Mouse (Mus musculus): ENCODE measurements at regions not wholly inside any gene's neighbourhood (a gene's known extent, or its start where the extent isn't known, plus 50 kb on each side); places are given as distances from the start of the nearest gene placed in this dataset.

GRCm38 (mm10) chr19:32916507-32917280, 159.4 kb downstream of the Pten start:
- no peak for TF ChIP-seq CTCF (IDR thresholded peaks at IDR 0.05; ENCODE audit: low read depth)
- TF ChIP-seq EP300 (IDR thresholded peaks at IDR 0.05; ENCODE audit: low read depth): no peak
